Mouse (Mus musculus): ENCODE results near the gene Gucy2c.

Gucy2c gene

DNA sequence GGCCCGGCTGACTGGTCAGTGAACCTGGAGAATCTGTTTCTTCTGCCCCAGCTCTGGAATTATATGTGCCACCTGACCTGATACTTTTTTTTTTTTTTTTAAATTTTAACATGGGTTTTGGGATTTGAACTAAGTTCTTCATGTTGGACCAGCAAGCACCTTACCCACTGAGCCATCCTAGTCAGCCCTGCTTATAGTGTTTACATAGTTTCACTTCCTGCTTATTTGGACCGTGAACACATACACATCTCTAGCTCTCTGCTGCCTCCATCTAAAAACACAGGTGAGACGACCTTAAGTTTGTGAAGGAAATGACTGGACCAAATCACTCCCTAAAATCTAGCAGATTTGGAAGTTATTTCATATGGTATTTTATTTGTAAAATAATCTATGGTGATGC lies 58.4 kb downstream of the Gucy2c start:
- DNase-seq = no peak

GRCm38 (mm10) chr6:136722565-136722964 lies 59.0 kb downstream of the Gucy2c start:
- no peak for DNase-seq

- peak; percentile 33 to 48 for DNase-seq
Observed at GRCm38 (mm10) chr6:136721925-136722324, 59.6 kb downstream of the Gucy2c start.

GRCm38 (mm10) chr6:136720436-136720835 lies 61.1 kb downstream of the Gucy2c start:
- DNase-seq = no peak

DNA sequence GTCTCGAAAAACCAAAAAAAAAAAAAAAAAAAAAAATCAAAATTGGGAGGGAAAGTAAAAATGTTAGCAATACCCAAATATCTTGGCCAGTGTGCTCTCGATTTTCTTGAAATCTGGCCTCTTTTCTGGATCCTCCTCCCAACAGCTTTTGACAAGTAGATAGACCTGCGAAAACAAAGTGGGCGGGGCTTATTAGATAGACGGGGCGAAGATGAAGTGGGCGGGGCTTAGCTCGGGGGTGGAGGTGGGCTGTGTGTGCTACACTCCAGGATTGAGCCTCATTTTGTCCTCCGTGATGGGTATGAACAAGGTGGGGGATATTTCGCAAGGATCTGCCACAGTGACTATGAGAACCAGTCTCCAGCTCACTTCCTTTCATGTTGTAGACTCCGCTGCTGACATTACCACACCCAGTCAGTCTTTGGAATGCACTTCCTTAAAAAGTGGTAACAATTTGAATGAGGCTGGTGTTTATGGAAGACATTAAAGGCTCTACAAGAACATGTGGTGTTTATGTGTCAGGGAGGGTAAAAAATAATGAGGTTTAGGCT lies 65.6 kb downstream of the Gucy2c start:
- DNase-seq = no peak

GRCm38 (mm10) chr6:136714097-136714496 lies 67.5 kb downstream of the Gucy2c start:
- DNase-seq = no peak

GRCm38 (mm10) chr6:136710408-136710807 lies 71.2 kb downstream of the Gucy2c start:
- no peak for DNase-seq

DNA sequence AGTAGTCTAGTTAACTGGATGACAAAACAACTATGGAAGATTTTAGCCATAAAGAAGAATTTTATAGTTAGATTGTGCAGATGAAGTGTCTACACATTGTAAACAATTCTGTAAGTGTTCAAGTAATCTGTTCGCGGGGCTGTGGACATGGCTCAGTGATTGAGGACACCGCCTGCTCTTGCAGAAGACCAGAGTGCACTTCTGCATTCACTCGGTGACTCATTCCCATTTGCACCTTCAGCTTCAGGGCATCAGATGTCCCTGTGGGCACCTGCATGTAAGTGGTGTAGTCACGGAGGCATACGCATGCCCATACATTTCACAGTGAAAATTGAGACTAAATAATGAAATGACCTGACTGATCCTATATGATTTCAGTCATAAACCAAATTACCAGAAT lies 73.0 kb downstream of the Gucy2c start:
- DNase-seq = no peak

DNA sequence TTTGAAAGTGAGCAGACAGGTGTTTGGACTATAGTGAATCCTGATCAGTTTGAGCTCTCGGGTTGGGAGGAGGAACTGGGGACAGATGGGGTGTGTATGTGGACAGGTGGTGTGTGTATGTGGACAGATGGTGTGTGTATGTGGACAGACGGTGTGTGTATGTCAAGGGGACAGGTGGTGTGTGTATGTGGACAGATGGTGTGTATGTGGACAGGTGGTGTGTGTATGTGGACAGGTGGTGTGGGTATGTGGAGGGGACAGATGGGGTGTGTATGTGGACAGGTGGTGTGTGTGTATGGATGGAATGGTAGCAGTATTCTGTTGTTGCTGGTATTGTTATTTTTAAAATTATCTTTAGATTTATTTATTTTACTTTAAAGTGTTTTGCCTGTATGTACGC lies 79.7 kb downstream of the Gucy2c start:
- no peak for DNase-seq

DNA sequence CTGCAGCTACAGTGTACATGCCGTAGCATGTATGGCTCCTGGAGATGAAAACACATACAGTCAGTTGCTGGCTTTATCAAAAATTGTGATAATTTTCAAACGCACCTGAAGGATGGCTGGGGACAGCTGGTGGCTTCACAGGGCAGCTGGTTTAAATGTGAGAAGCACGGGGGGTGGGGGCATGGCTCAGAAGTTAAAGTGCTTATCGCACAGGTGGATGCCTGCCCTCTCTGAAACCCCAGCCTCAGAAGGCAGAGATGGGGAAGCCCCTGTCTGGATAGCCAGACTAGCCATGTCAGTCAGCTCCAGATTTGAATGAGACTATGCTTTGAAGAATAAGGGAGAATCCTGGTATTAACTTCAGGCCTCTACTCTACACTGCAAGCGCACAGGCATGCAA lies 80.4 kb downstream of the Gucy2c start:
- DNase-seq = no peak

DNA sequence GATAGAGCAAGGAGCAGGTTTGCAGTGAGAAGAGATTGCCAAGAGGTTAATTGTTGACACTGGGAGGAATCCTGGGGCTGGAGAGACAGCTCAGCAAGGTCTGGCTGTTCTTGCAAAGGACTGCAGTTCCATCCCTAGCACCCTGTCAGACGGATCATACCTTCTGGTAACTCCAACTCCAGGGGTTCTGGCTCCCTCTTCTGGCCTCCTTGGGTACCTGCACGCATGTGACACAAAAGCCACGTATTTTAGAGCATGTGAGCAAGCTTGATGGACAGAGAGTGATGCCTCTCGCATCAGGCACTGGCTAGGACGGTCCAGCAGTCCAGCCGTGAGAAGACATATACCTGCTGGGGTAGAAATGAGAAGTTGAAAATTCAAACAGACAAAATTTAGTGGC lies 90.3 kb downstream of the Gucy2c start:
- DNase-seq = no peak

DNA sequence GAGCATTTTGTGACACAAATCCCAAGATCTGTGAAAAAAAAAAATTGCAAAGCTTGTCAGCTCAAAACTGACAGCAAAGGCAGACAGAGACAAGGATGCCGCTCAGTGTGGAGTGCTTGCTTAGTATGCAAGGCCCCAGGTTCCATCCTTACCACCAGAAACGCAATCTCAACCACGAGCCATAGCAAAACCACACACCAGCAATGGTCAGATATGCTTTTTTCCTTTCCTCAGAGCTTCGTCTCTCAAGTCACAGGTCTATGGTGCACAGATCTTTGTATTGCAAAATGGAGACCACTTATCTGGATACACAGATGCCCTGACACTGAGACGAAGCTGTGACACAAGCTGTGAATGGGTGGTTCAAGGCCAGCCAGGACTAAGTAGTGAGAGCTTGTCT lies 91.0 kb downstream of the Gucy2c start:
- DNase-seq = no peak

DNA sequence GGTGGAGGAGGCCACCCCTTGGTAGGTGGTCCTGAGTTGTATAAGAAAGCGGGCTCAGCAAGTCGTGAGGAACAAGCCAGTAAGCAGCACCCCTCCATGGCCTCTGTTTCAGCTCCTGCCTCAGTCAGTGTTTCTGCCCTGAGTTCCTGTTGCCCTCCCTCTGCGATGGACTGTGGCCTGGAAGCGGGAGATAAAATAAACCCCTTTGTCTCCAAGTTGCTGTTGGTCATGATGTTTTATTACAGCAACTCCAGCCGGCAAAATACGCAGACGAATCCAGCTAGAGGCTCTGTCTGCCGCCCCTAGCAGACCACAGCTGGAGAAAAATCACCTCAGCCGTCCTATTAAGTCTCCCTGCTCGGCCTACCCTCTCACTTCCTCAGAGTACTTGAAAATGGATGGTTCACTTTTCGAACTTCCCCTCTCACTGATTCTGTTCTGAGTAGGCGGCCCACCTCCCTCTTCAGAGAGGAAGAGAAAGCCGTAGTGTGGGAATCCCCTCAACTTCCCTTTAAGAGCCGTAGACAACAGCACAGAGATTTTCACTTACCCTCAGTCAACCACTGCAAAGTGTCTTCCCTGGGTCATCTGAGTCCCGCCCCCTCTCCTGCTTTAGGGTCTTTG lies 91.7 kb downstream of the Gucy2c start:
- peak; percentile 28 to 44 for DNase-seq

DNA sequence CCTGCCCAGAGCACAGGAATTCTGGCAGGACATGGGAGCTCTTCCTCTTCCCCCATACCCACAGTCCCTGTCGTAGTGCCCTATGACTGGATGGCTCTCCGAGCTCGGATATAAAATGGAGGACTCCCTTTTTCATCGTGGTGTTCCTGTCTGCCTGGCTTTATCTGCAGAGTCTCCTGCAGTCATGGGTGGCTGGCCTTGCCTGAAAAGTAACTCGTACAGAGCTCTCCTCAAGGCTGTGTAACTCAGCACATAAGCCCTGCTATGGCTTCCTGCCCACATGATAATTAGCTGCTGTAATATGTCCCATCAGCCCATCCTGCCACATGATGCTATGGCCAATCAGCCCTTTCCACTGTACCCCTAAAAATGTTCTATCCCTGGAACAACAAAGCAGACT lies 96.1 kb downstream of the Gucy2c start:
- DNase-seq = no peak

DNA sequence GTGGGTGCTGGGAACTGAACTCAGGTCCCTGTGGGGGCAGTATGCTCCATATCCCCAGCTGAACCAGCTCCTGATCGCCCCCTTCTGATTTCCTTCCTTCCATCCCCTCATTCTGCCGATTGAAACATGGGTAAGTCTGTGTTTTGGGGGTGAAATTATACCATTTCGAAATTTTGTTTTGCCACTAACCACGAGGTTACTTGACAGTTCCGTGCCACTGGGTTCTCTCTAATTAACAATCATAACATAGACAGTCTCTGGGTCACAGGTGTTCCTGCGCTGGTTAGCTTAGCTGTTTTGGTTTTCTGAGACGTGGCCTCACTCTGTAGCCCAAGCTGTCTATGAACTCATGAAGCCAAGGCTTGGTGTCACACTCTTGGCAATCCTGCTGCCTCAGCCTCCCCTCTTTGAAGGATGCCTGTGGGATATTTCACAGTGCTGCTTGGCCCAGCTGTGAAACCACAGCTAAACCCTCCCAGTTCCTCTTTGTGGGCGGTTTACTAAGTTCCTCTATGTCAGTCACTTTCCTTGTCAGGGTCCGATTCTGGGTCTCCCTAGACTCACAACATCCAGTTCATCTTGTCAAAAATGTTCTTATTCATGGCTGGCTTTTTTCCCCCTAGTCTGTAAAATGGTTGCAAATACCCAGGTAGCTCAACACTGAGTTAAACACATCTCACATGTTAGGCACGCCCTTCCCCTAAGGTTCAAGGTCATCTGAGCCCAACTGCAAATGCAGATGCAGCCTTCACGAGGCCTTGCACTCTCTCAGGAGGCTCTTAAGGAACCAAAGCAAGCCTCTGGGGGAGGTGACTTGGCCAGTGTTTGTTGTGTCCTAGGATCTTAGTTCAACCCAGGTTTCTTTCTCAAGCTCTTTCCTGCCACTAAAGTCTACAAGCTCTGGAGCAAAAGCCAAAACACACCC lies 97.9 kb downstream of the Gucy2c start:
- peak; percentile 35 to 41 for DNase-seq

DNA sequence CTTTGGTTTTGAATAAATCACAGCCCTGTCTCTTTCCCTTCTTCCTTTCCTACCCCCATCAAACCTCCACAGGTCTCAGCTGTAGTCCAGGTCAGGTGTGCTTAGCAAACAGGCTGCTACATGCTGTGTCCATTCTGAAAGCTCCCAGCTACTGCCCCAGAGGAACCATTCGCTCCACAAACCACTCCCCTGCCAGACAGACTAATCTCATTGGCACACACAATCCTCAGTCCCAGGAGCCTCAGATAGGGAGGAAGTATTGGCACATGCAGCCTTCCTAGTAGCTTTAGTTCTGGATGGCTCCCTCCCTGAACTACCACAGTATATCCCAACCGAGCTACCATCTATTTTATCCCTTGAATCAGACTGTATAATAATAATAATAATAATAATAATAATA lies 102.2 kb downstream of the Gucy2c start:
- DNase-seq = no peak

DNA sequence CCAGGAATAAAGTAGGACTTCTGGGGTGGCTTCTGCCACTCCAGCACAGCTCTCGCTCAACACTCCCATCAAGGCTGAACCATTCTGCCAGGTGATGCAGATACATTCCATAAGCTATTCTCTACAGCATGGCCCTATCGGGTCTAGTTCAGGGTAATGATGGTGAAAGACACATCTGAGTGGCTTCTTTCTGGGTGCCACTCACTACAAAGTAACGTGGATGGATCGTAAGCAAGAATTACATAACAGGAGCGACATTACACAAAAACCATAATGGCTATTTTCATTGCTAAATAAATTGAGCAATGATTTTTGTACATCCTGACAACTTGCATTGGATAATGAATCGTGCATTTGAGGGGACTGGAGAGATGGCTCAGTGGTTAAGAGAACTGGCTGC lies 106.6 kb downstream of the Gucy2c start:
- no peak for DNase-seq

DNA sequence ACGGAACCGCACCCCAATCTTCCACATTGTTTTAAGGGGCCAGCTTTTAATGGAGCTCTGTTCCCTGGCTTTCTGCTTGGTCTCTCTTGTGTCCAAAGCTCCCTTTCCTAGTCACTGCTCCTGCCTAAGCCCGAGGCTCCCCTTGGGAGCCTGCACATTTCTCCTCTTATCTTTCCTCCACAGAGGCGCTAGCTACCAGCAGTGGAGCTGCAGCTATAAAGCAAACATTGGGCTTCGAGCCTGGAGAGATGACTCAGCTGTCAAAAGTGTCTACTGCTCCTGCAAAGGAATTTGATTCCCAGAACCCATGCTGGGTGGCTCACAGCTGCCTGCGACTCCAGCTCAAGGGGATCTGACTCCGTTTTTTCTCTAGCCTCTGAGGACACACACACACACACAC lies 109.1 kb downstream of the Gucy2c start:
- peak; percentile 43 to 69 for DNase-seq

DNA sequence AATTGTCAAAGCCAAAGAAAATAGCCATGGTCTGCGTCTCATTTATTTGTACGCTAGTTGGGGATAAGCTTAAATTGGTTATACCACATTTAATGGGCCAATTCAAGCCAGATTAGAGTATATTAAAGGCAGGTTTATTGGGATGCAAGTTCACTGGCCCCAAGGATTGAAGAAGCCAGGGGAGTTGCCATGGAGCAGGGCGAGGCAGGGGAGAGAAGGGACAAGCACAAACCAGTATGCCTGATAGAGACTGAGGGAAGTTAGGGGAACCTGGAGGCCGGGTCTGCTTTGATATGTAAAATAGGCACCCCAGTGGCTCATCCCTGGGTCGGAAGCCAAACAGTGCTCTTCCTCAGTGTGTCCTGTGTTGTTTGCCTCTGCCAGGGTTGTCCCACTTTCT lies 112.3 kb downstream of the Gucy2c start:
- no peak for DNase-seq

DNA sequence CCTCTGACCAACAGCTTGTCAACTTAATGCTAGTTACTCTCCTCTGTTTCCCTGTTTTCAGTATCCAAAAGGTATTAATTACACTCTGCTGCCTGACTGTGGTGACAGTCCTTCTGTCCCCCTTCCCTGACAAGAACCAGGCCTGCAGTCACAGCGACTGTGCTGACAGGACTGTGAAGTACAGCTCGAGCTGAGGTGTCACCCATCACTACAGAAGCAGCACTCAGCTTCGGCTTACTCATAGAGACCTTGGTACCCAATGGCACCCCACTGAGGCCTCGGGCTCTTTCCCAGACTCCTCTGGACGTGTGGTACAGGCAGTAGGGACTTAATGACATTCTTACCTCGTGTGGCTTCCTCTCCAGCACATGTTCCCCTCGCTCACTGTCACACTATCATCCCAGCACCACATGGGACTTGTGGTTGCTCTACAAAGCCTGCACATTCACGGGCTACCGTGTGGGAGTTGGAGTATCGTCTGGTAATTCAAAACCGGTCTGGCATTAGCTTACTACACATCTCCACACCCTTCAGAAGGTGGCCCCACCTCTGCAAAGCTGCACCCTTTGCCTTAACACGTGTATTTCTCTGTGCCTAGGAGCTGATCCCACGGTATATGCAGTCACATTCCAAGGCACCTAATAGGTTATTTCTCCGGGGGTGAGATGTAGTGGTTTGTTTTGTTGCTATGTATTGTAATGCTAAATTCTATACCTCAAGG lies 113.1 kb downstream of the Gucy2c start:
- no peak for DNase-seq

DNA sequence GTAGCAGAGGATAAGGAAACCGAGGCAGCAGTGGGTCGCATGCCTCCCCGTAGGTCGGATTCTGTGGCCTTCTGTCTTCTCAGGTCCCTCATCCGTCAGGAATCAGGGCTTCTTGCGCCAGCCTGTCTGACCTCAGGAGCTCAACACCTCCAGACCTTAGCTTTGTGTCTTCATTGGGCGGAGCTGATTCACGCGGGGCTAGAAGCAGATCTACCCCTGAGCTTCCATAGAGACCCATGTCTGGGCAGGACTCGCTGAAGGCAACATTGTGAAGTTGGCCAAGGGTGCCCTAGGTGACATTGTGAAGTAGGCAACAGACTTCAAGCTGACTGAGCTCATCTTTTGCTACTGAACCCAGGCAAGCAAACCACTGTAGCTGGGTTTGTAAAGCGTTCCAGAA lies 119.5 kb downstream of the Gucy2c start:
- no peak for DNase-seq

DNA sequence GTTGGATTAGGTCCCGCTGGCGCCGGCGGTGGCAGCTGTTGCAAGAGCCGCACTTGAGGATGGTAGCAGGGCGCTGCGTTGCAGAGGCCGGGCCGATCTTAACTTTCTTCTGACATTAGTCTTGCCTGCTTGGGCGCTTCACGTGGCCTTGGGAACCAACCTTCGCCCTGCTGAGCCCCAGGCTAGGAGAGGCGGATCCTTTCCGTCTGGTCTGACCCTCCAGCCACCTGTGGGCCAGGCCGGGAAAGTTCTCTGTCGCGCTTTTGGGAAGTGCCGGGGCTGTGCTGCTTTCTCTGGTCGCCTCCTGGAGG lies 119.9 kb downstream of the Gucy2c start, which contains the start of gene Plbd1:
Gene Plbd1 (minus strand): TSS at position 223 of the 311 bp plus-strand sequence.
- DNase-seq = peak; percentile 82 to 83
